7 mouse cellular contexts compared by ENCODE assay signal in genomic region chr4:141139116-141139970, GRCm38 (mm10). TPM values are rescaled to one million over a fixed set of nuclear protein-coding genes. Genes with fewer than 3 reads are reported as not detected.
DNase-seq lines count a peak whose midpoint lies in the region; ATAC-seq lines count a peak whose summit lies in the region.

Szrd1 (minus strand) TSS chr4:141139775.

- peak; percentile 83 for ATAC-seq in granulocyte monocyte progenitor cell, adult 5-6 weeks (replicated peaks; ENCODE audit: poor library complexity, severe bottlenecking)
- peak; percentile 95 for ATAC-seq in midbrain, embryonic 13.5 days

- H3K4me3 ChIP-seq in embryonic facial prominence, embryonic 10.5 days: peak within 1 kb of the TSS; percentile 75
- H3K4me3 ChIP-seq in limb, embryonic 10.5 days: peak within 1 kb of the TSS; percentile 93
- H3K4me3 ChIP-seq in midbrain, embryonic 13.5 days (replicated peaks): peak within 1 kb of the TSS; percentile 93

- no peaks in the 10 kb centered on the region for H3K9me3 ChIP-seq in embryonic facial prominence, embryonic 10.5 days
- no peaks in the 10 kb centered on the region for H3K9me3 ChIP-seq in limb, embryonic 10.5 days (replicated peaks)
- H3K9me3 ChIP-seq in midbrain, embryonic 13.5 days: no peaks in the 10 kb centered on the region

- peak within 1 kb of the TSS; percentile 88 for H3K9ac ChIP-seq in midbrain, embryonic 13.5 days (replicated peaks)

- H3K4me2 ChIP-seq in midbrain, embryonic 13.5 days (replicated peaks): peak within 1 kb of the TSS; percentile 90

- H3K27ac ChIP-seq in embryonic facial prominence, embryonic 10.5 days (replicated peaks): peak within 1 kb of the TSS; percentile 98
- peak within 1 kb of the TSS; percentile 96 for H3K27ac ChIP-seq in limb, embryonic 10.5 days
- peak within 1 kb of the TSS; percentile 95 for H3K27ac ChIP-seq in midbrain, embryonic 13.5 days

- H3K36me3 ChIP-seq in embryonic facial prominence, embryonic 10.5 days (replicated peaks): peaks cover 24% of the 10 kb centered on the region
- H3K36me3 ChIP-seq in limb, embryonic 10.5 days: peaks cover 22% of the 10 kb centered on the region
- no peaks in the 10 kb centered on the region for H3K36me3 ChIP-seq in midbrain, embryonic 13.5 days

- H3K4me1 ChIP-seq in embryonic facial prominence, embryonic 10.5 days: peaks cover 44% of the 10 kb centered on the region
- peaks cover 34% of the 10 kb centered on the region for H3K4me1 ChIP-seq in limb, embryonic 10.5 days
- peaks cover 43% of the 10 kb centered on the region for H3K4me1 ChIP-seq in midbrain, embryonic 13.5 days (replicated peaks)

- no peaks in the 10 kb centered on the region for H3K27me3 ChIP-seq in embryonic facial prominence, embryonic 10.5 days (replicated peaks; ENCODE audit: low read depth, poor library complexity, severe bottlenecking)
- H3K27me3 ChIP-seq in limb, embryonic 10.5 days (ENCODE audit: low read depth, poor library complexity, severe bottlenecking): no peaks in the 10 kb centered on the region
- no peaks in the 10 kb centered on the region for H3K27me3 ChIP-seq in midbrain, embryonic 13.5 days

- peak; percentile 99 for DNase-seq in adrenal gland, postnatal 10 days
- peak; percentile 100 for DNase-seq in embryonic facial prominence, embryonic 10.5 days (ENCODE audit: low spot score)
- DNase-seq in kidney, adult 11 months: peak; percentile 98
- DNase-seq in limb, embryonic 10.5 days (ENCODE audit: low spot score): peak; percentile 99
- peak; percentile 97 for DNase-seq in spleen, adult 12 weeks (ENCODE audit: low spot score)

- whole genome bisulfite sequencing in embryonic facial prominence, embryonic 10.5 days: under 1% methylated on average over 63 of the region's 63 CpGs
- under 1% methylated on average over 61 of the region's 63 CpGs for WGBS in limb, embryonic 10.5 days
- under 1% methylated on average over 61 of the region's 63 CpGs for WGBS in midbrain, embryonic 13.5 days

RNA-seq across cellular contexts. Expression of gene Szrd1, which starts in this region (rescaled TPM):
- total RNA-seq in adrenal gland, postnatal 10 days (2021): 100 to 1,000 TPM; 111 to 115 TPM
- polyA plus RNA-seq in embryonic facial prominence, embryonic 10.5 days (2016; fragmentation: Nextera tagmentation; extraction: Ambion mirVana): 37.4 and 39.0 TPM in 2 replicates
- 41.1 and 54.8 TPM in 2 replicates for total RNA-seq in granulocyte monocyte progenitor cell, adult 5-6 weeks (2014; fragmentation: Nextera tagmentation)
- 58.0 and 63.0 TPM in 2 replicates for total RNA-seq in granulocyte monocyte progenitor cell, adult 5-6 weeks (2017)
- polyA plus RNA-seq in limb, embryonic 10.5 days (2016; fragmentation: Nextera tagmentation; extraction: Ambion mirVana): 39.0 and 40.2 TPM in 2 replicates
- polyA plus RNA-seq in midbrain, embryonic 13.5 days (2015; fragmentation: Nextera tagmentation; extraction: Ambion mirVana): 26.0 and 30.7 TPM in 2 replicates

Comparison
In these comparisons a context has a peak if more than half of its experiments do, and no peak if none do; other contexts are left out.
1. Peak in every context shown above with its lines: DNase-seq, ATAC-seq, H3K4me3 ChIP-seq and H3K27ac ChIP-seq.